Mouse (Mus musculus): Measurements from ENCODE around the gene Ajap1.

GRCm38 (mm10) chr4:153380885-153381284 lies 101.7 kb downstream of the Ajap1 start:
- TF ChIP-seq CTCF (IDR thresholded peaks at IDR 0.05) = no peak
- no peak for TF ChIP-seq EP300 (IDR thresholded peaks at IDR 0.05)

Data from lung, postnatal 0 days (tissue).